Mouse (Mus musculus) retina, postnatal 7 days (tissue): ENCODE measurements around the gene Krt8.

Experiments
- DNase-seq: peaks from one replicate; pipeline ENCODE4 v3.0.0-alpha.2; 2012; ENCODE audit warnings: low read depth, low spot score

Krt8 gene

GRCm38 (mm10) chr15:102004189-102004588 lies at the start of gene Krt8:
Gene Krt8 (minus strand): TSS chr15:102004482.
- DNase-seq: no peak

DNA sequence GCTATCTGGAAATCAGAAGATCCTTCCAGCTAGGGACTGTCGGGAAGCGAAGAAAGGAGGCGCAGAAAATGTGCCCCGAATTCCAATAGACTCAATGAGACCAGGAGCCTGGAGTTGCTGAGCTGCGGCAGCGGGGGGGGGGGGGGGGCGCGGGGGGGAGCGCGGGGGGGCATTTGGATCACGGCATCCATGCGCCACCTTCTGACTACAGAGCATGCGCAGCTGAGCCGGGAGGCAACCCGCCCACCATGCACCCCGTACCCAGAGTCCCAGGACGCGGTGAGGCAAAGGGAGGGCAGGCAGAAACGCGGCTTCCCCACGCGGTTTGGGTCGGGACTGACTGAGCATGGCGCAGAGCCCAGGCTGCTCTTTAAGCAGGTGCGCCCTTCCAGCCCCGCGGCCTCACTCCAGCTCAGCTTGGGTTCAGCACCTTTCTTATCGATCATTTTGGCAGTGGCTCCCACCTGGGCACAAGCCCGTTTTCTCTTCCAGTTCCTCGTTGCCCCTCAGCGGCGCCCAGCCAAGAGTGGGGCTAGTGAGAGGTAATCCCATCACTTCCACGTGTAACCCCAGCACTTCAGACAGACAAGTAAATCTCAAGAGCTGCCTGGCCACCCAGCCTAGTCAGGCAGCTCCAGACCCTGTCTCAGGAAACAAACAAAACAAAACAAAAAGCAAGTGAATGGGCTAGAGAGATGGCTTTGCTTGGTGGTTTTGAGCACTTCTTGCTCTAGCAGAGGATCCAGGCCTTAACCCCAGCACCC lies 47.8 kb upstream of the Krt8 start:
- DNase-seq: no peak

DNA sequence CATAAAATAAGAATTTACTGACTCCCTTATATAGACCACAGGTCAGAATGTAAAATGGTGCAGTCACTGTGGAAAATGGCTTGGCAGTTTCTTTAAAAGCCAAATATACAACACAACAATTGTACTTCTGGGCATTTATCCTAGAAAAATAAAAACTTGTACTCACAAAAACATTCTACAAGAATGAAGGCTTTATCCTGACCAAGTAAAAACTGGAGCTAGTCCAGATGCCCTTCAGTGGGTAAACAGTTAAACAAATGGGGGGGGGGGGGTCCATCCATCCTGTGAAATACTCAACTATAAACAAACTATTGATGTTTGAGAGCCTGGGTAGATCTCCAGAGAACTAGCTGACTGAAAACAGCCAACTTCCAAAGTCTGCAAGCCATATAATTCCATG lies 45.6 kb upstream of the Krt8 start:
- no peak for DNase-seq

- DNase-seq: no peak
These were observed 43.7 kb upstream of the Krt8 start for GRCm38 (mm10) chr15:102048006-102048405.

GRCm38 (mm10) chr15:102045691-102046090 lies 41.4 kb upstream of the Krt8 start:
- no peak for DNase-seq

GRCm38 (mm10) chr15:102044745-102045144 lies 40.5 kb upstream of the Krt8 start:
- no peak for DNase-seq

- no peak for DNase-seq
These were observed 37.7 kb upstream of the Krt8 start for GRCm38 (mm10) chr15:102041951-102042350.

DNA sequence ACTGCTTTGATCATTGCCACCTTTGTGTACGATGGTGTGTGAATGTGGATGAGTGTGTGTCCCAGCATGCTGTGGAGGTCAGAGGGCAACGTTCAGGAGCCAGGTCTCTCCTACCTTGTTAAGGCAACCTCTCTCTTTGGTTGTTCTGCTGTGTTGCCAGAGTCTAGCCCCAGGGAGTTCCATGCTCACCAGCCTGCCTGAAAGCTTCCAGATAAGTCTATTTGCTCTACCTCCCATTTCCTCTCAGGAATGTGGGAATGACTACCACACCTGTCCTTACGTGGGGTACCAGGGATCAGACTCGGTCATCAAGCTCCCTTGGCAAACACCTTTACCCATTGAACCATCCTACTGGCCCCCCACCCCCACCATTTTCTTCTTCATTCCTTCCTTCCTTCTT lies 36.0 kb upstream of the Krt8 start:
- no peak for DNase-seq

DNA sequence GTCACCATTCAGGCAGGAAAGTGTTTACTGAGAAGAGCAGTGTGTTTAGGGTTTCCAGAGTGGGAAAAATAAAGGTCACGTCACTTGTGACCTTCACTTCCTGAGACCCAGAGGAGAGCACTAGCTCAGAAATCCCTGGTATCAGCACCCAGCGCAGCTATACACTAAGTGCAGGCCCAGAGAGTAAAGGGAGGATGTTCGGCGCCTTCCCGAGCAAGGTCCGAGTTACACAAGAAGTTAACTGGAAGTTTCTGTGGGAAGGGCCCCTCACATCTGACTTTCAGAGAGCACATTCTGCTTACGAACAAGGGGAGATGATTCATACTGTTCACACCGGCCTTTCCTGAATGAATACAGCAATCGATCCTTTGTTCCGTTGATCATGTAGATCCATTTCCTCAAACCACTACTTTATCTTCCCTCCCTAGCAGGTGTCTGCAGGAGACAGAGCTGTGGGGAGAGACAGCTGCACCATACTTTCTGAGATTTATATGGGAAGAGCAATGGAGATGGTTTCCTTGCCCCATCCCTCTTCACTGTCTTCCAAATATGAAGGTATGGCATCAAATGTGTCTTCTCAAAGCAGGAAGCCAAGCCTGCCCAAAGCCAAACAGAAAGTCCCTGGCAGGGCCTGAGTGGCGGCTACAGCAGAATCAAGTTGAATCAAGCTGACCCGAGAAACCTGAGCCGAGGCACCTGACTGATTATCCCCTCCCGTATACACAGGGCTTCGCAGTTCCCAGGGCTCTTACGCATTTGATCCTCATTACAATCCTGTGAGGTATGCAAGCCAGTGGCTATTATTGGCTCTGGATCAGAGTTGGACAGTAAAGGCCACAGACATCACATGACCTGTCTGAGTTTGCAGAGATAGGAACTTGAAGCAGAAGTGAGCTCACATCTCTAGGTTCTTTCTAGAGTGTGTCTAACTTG lies 30.1 kb upstream of the Krt8 start:
- no peak for DNase-seq

GRCm38 (mm10) chr15:102028040-102028439 lies 23.8 kb upstream of the Krt8 start, which contains the start of gene Krt18:
Gene Krt18 (plus strand): TSS chr15:102028180.
- no peak for DNase-seq

GRCm38 (mm10) chr15:102026430-102026829 lies 22.1 kb upstream of the Krt8 start:
- no peak for DNase-seq

- DNase-seq: no peak
These were observed 21.0 kb upstream of the Krt8 start for GRCm38 (mm10) chr15:102025136-102025872.

DNA sequence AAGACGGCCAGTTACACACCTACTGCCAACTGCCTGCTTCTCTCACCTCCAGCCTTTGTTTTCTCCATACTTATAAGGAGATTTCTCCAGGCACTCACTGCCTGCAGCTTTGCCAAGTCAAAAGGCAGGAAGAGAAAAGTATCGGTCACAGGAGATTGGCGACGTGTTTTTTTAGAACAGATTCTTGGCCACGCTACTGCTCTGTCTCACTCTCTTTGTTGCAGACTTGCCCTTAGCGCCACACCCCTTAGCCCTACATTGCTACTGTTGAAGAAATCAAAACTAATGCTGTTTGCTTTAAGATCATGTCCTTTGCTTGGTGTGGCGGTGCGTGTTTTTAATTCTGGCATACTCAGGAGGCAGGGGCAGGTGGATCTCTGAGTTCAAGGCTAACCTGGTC lies 19.6 kb upstream of the Krt8 start:
- no peak for DNase-seq

DNA sequence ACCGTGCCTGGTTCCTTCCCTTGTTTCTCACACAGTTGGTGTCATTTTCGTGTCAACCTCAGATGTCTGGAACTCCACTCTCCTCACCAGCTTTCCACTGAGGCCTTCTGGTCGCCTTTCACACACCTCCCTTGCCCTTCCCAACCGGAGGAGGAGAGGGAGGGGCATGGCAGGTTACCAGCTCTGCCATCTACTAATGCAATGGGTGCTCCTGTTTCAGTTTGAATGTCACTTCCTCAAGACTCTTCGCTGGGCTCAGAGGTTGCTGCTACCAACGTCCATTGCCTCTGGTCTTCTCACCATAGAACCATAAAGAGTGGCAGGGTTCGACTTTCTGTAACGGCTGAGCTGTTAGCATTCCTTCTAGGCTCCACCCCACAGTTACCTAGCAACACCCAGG lies 18.2 kb upstream of the Krt8 start:
- no peak for DNase-seq

GRCm38 (mm10) chr15:102017918-102018463 lies 13.7 kb upstream of the Krt8 start:
- no peak for DNase-seq

DNA sequence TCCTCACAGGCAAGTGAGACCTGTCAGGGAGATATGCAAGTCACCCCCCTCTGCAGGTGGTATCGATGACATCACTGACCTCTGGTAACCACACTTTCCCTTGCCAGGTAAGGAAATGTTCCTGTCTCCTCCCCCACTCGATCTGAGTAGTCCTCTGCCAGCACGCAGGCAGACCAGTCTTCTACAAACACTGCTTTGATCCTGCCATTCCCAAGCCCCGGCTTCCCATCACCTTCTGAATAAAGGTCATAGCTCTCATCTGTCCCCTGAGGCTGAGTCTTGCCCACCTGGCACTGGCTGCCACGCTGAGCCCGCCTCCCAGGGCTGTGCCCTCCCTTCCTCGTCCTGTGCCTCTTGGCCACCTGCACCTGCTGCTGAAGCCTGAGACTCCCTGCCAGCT lies 12.5 kb upstream of the Krt8 start:
- DNase-seq: no peak

GRCm38 (mm10) chr15:102016096-102016495 lies 11.8 kb upstream of the Krt8 start:
- DNase-seq: no peak

DNA sequence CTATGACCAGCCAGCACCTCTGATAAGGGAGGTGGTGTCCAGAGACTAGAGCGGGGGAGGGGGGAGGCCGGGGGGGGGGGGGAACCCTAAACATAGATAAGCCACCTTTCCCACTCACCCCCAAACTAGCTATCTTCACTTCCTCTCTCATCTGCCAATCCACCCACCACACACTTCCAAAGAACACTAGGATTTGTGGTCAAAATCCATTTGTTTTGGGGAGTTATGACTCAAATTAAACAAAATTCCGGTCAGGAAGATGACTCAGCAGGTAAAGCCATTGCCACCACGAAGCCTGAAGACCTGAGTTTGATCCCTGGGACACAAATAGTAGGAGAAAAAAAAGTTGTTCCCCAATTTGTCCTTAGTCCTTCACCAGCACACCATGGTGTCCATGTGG lies 10.6 kb upstream of the Krt8 start:
- no peak for DNase-seq

DNA sequence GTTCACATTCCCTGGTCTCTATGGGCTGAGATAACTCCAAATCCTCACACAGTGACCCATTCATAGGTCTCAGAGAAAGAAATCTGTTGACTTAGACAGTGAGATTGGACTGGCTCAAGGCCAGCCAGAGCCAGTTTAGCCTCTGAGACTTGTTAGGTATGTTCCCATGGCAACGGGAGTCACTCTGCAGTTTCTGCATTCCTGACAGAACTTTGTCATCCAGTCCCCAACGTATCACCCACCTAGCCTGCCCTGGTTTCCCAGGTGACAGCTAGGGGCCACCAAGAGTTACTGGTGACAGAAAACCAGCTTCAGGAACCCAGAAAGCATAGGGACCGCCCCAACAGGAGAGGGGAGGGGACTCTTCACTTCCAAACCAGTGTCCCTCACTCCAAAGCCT lies 9.4 kb upstream of the Krt8 start:
- no peak for DNase-seq

DNA sequence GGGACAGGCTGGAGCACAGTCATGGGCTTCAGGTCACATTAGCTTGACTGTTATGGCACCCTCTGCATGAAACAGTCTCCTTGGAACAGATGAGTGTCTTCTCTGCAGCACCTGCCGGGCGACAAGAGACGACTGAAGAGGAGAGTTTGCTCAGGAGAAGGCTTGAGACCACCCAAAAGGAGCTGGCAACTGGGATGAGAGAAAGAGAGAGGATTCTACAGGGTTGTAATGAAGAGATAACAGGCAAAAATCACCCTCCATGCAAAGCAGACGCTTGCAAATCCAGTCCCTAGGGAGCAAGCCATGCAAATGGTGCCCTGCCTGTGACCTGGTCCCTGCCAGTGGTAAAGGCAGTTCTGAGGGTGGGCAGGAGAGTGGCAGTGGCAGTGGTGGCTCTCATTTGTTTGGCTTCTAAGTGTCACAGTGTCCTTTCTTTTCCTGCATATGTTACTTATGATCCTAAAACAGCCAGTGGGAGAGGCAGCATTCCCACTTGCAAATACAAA lies 8.0 kb upstream of the Krt8 start:
- DNase-seq: no peak

DNA sequence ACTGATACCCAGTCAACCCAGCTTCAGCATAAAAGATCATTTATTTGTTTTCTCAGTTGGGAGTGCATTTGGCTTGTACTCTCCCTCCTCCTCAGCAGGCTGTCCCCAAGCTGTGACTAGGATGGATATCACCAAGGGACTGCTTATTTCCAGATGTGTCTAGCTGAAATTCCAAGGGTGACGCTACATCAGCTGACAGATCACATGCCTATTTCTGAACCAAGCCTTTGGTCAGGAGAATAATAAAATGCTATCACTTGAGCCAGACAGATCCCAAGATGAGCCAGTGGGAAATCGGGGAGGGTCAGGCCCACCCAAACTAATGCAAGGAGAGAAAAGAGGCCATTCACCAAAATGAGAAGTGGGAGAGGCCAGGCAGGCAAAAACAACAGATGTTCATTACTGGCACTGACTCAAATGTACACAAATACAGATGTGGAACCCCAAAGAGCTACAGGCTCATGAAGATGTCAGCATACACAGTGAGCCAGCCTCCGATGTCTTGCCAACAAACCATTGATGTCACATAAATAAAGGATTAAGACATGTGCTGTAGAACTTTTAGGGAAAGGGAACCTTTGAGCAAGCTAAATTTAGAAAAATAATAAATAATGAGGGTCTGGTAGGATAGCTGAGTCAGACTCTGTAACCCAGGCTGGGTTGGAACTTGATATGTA lies 6.4 kb upstream of the Krt8 start:
- DNase-seq: no peak
